Mouse (Mus musculus): Measurements from ENCODE around the gene Rcor3.
A peak's percentile ranks its signal among the peaks of the same experiment; 100 is the strongest.

The Rcor3 gene

GRCm38 (mm10) chr1:192137926-192138910 is at the start of gene Rcor3:
Rcor3 (minus strand) TSS chr1:192138062.
- peak; percentile 81 for DNase-seq (ENCODE audit: low spot score)

GRCm38 (mm10) chr1:192181696-192182257 is 43.9 kb upstream of the Rcor3 start:
- DNase-seq (ENCODE audit: low spot score) = no peak

GRCm38 (mm10) chr1:192179877-192180276 is 42.0 kb upstream of the Rcor3 start:
- no peak for DNase-seq (ENCODE audit: low spot score)

GRCm38 (mm10) chr1:192171477-192171876 is 33.6 kb upstream of the Rcor3 start:
- no peak for DNase-seq (ENCODE audit: low spot score)

GRCm38 (mm10) chr1:192151179-192151578 is 13.3 kb upstream of the Rcor3 start:
- DNase-seq (ENCODE audit: low spot score) = no peak

- DNase-seq (ENCODE audit: low spot score) = no peak
These were observed 2.5 kb upstream of the Rcor3 start for GRCm38 (mm10) chr1:192140313-192140712.

GRCm38 (mm10) chr1:192137291-192137925 is 454 bp downstream of the Rcor3 start:
- peak; percentile 39 for DNase-seq (ENCODE audit: low spot score)

GRCm38 (mm10) chr1:192136561-192137290 is 1.1 kb downstream of the Rcor3 start:
- DNase-seq (ENCODE audit: low spot score) = peak; percentile 84

GRCm38 (mm10) chr1:192130202-192130601 is 7.7 kb downstream of the Rcor3 start:
- no peak for DNase-seq (ENCODE audit: low spot score)

- no peak for DNase-seq (ENCODE audit: low spot score)
These were observed 9.5 kb downstream of the Rcor3 start for GRCm38 (mm10) chr1:192128343-192128742.

- DNase-seq (ENCODE audit: low spot score) = no peak
These were observed 12.1 kb downstream of the Rcor3 start for GRCm38 (mm10) chr1:192125761-192126160.

- DNase-seq (ENCODE audit: low spot score) = no peak
These were observed 21.6 kb downstream of the Rcor3 start for GRCm38 (mm10) chr1:192116262-192116661.

- DNase-seq (ENCODE audit: low spot score) = no peak
These were observed 22.5 kb downstream of the Rcor3 start for GRCm38 (mm10) chr1:192115378-192115777.

GRCm38 (mm10) chr1:192109169-192109568 is 28.7 kb downstream of the Rcor3 start:
- no peak for DNase-seq (ENCODE audit: low spot score)

- peak; percentile 57 for DNase-seq (ENCODE audit: low spot score)
These were observed 30.5 kb downstream of the Rcor3 start for GRCm38 (mm10) chr1:192107352-192107751.

GRCm38 (mm10) chr1:192105902-192106389 is 31.9 kb downstream of the Rcor3 start:
- no peak for DNase-seq (ENCODE audit: low spot score)

- DNase-seq (ENCODE audit: low spot score) = no peak
These were observed 33.8 kb downstream of the Rcor3 start for GRCm38 (mm10) chr1:192104021-192104420.

- DNase-seq (ENCODE audit: low spot score) = no peak
These were observed 34.7 kb downstream of the Rcor3 start for GRCm38 (mm10) chr1:192103176-192103575.

- DNase-seq (ENCODE audit: low spot score) = no peak
These were observed 36.5 kb downstream of the Rcor3 start for GRCm38 (mm10) chr1:192101359-192101758.

GRCm38 (mm10) chr1:192100742-192101141 is 37.1 kb downstream of the Rcor3 start:
- DNase-seq (ENCODE audit: low spot score) = no peak

- DNase-seq (ENCODE audit: low spot score) = no peak
These were observed 42.2 kb downstream of the Rcor3 start for GRCm38 (mm10) chr1:192095626-192096025.
